Mouse (Mus musculus) limb, embryonic 11.5 days (tissue): ENCODE measurements around the gene Selenoi. TPM values are rescaled to one million over a fixed set of nuclear protein-coding genes. Genes with fewer than 3 reads are reported as not detected.

ENCODE experiments used
- ATAC-seq: fragments of 200-750 bp; cut with Nextera tagmentation; 2 replicates; pipeline ENCODE4 v1.8.0; 2017; ENCODE audit warnings: low read depth; ENCODE audit not compliant: insufficient number of reproducible peaks, low FRiP score, low TSS enrichment
- DNase-seq: peaks from one replicate; pipeline ENCODE4 v3.0.0-alpha.2; 2015; ENCODE audit warnings: low spot score
- H3K27ac ChIP-seq: fragments of 300-500 bp; sonication (generic); replicated peaks from 2 replicates; pipeline ENCODE4 v1.5.1; 2014; ENCODE audit warnings: low read depth, mild to moderate bottlenecking, low read length
- H3K27me3 ChIP-seq: fragments of 300-500 bp; sonication (generic); 2 replicates; pipeline ENCODE4 v1.6.1; 2014; ENCODE audit warnings: mild to moderate bottlenecking, low read length, mixed read lengths; ENCODE audit not compliant: control insufficient read depth, insufficient read depth
- H3K36me3 ChIP-seq: fragments of 300-500 bp; sonication (generic); 2 replicates; pipeline ENCODE4 v1.6.1; 2014; ENCODE audit warnings: mild to moderate bottlenecking, low read length, moderate library complexity, mixed read lengths; ENCODE audit not compliant: control insufficient read depth, insufficient read depth
- H3K4me1 ChIP-seq: fragments of 300-500 bp; sonication (generic); 2 replicates; pipeline ENCODE4 v1.6.1; 2014; ENCODE audit warnings: low read length, mixed read lengths; ENCODE audit not compliant: control insufficient read depth, insufficient read depth
- H3K4me2 ChIP-seq: fragments of 300-500 bp; sonication (generic); 2 replicates; pipeline ENCODE4 v1.6.1; 2014; ENCODE audit warnings: low read depth, mild to moderate bottlenecking, moderate library complexity; ENCODE audit not compliant: severe bottlenecking
- H3K4me3 ChIP-seq: fragments of 300-500 bp; sonication (generic); 2 replicates; pipeline ENCODE4 v1.5.1; 2014; ENCODE audit warnings: low read depth, low read length
- H3K9ac ChIP-seq: fragments of 300-500 bp; sonication (generic); 2 replicates; pipeline ENCODE4 v1.6.1; 2014; ENCODE audit warnings: mild to moderate bottlenecking, low read length
- H3K9me3 ChIP-seq: fragments of 300-500 bp; sonication (generic); 2 replicates; pipeline ENCODE4 v1.6.1; 2016; ENCODE audit warnings: low read length; ENCODE audit not compliant: control insufficient read depth
- WGBS: fragments of 180-500 bp; shearing (Covaris S2); extraction: QIAGEN DNeasy Blood & Tissue Kit; methylation state at CpG from one replicate; pipeline ENCODE4 v1.1.7; 2014; 5-methylcytosine and 5-hydroxymethylcytosine counted together
- polyA plus RNA-seq: library from polyadenylated mRNA; unstranded; fragments of >200 nt; fragmentation: Nextera tagmentation; extraction: Ambion mirVana; gene quantifications from 2 replicates; pipeline ENCODE4 v1.2.1, GENCODE M21; 2014

Selenoi gene
- polyA plus RNA-seq = 18.4 and 21.0 TPM in 2 replicates

DNA sequence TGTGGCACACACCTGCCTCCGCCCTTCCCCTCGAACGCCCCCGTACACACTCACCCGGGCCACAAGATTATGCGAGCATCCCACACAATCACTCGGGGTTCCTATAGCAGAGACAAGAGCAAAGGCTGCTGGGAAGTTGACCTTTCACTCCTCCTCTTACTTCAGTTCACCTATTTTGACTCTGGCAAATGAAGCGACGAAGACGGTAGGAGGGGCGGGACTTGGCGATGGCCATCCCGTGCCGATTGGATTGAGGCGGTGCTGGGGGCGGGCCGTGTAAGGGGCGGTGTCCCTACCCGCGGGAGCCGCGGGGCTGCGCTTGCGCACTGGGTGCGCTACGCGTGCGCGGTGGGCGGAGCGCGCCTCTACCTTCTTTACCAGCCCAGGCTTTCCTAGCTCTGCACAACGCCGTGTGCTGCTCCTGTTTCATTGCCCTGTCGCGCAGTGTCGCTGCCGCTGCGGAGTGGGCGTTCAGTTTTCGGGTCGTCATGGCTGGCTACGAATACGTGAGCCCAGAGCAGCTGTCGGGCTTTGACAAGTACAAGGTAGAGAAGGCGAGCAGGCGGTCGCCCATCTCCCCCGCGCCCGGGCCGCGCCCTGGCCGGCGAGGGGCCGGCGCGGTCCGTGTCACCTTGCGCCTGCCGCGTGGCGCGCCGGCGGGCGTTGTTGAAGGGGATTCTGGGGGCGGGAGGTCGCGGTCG, at the start of gene Selenoi:
Gene Selenoi, plus strand, starts transcription at position 311 of the 701 bp plus-strand sequence.
- peak; percentile 100 for ATAC-seq
- H3K4me3 ChIP-seq = peak within 1 kb of the TSS; percentile 73
- WGBS = 2% methylated on average over 71 of the region's 71 CpGs

GRCm38 (mm10) chr5:30187687-30188485, 44.5 kb upstream of the Selenoi start:
- no peak for DNase-seq
- H3K9me3 ChIP-seq = no peaks in the 10 kb centered on the region
- no peak overlapping the region for H3K4me3 ChIP-seq
- H3K4me2 ChIP-seq = no peak overlapping the region
- WGBS = 92% methylated on average over 12 of the region's 12 CpGs
- no peak for ATAC-seq
- H3K27me3 ChIP-seq = no peaks in the 10 kb centered on the region
- H3K36me3 ChIP-seq = peaks cover 3% of the 10 kb centered on the region; the same call in 1 of the 2 replicates
- H3K9ac ChIP-seq = no peak overlapping the region
- no peak overlapping the region for H3K27ac ChIP-seq
- no peaks in the 10 kb centered on the region for H3K4me1 ChIP-seq

More for the DNA sequence above, at the start of gene Selenoi:
- Histone ChIP-seq H3K4me2 (peak within 1 kb of the TSS; percentile 89), H3K36me3 (peaks cover 2% of the 10 kb centered on the region; the same call in 1 of the 2 replicates), H3K9me3 (no peaks in the 10 kb centered on the region), H3K9ac (peak within 1 kb of the TSS; percentile 81), H3K27me3 (no peaks in the 10 kb centered on the region), H3K27ac (peak within 1 kb of the TSS; percentile 72; the same call in 1 of the 2 replicates), H3K4me1 (peaks cover 9% of the 10 kb centered on the region)
- peak; percentile 96 for DNase-seq

GRCm38 (mm10) chr5:30192452-30192851, 39.9 kb upstream of the Selenoi start:
- WGBS = 76% methylated on average over 1 of the region's 1 CpGs
- Histone ChIP-seq H3K27me3 (no peaks in the 10 kb centered on the region), H3K27ac (no peak overlapping the region), H3K4me2 (no peak overlapping the region), H3K36me3 (no peaks in the 10 kb centered on the region), H3K4me3 (no peak overlapping the region), H3K9ac (no peak overlapping the region), H3K4me1 (no peaks in the 10 kb centered on the region), H3K9me3 (no peaks in the 10 kb centered on the region)
- ATAC-seq = no peak
- no peak for DNase-seq

- Histone ChIP-seq H3K27me3 (no peaks in the 10 kb centered on the region), H3K9me3 (no peaks in the 10 kb centered on the region), H3K27ac (no peak overlapping the region), H3K4me1 (no peaks in the 10 kb centered on the region), H3K4me3 (no peak overlapping the region), H3K36me3 (no peaks in the 10 kb centered on the region), H3K9ac (no peak overlapping the region), H3K4me2 (no peak overlapping the region)
- 89% methylated on average over 5 of the region's 5 CpGs for WGBS
- no peak for DNase-seq
- ATAC-seq = no peak
Observed at GRCm38 (mm10) chr5:30195340-30195739, 37.0 kb upstream of the Selenoi start.

DNA sequence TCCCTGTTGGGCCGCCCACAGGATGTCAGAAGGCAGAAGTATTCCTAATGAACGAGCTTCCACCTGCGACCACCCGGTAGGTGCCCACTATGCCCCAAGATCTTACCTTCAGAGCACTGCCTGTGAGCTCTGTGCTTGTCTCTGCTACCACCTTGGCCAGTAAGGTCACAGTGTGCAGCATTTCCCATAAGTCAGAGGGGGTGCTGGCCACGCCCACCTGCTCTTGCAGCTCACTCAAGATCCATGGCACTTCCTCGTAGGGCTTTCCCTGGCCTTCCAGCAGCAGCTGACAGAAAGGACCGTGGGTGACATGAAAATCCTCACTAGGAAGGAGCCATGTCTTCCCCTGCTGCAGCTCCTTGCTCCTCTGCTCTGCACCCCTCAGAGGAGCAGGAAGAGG, 34.1 kb upstream of the Selenoi start:
- no peak for ATAC-seq
- 77% methylated on average over 7 of the region's 7 CpGs for WGBS
- H3K27me3 ChIP-seq = no peaks in the 10 kb centered on the region

DNA sequence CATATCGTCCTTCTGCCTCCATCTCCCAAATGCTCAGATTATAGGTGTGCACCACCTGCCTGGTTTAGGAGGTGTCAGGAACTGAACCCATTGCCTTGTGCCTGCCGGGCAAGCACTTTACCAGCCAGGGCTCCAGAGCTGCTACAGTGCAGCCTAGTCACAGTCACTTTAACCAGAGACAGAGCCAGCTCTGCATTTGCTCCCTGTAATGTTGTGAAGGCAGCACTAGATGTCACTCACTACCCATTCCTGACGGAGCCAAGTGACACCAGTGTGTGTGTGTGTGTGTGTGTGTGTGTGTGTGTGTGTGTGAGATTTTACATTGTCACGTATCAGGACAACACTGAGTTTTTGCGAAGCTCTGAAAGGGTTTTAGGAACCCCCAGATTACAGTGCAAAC, 30.9 kb upstream of the Selenoi start:
- Histone ChIP-seq H3K27me3 (no peaks in the 10 kb centered on the region), H3K27ac (no peak overlapping the region), H3K9ac (no peak overlapping the region), H3K36me3 (no peaks in the 10 kb centered on the region), H3K4me2 (no peak overlapping the region), H3K4me1 (no peaks in the 10 kb centered on the region), H3K9me3 (no peaks in the 10 kb centered on the region), H3K4me3 (no peak overlapping the region)
- WGBS = 58% methylated on average over 5 of the region's 5 CpGs
- DNase-seq = no peak
- ATAC-seq = no peak

More for the DNA sequence above, 34.1 kb upstream of the Selenoi start:
- H3K4me1 ChIP-seq = no peaks in the 10 kb centered on the region
- H3K9ac ChIP-seq = no peak overlapping the region
- H3K27ac ChIP-seq = no peak overlapping the region
- no peak for DNase-seq
- H3K4me2 ChIP-seq = no peak overlapping the region
- no peaks in the 10 kb centered on the region for H3K9me3 ChIP-seq
- H3K4me3 ChIP-seq = no peak overlapping the region
- no peaks in the 10 kb centered on the region for H3K36me3 ChIP-seq

GRCm38 (mm10) chr5:30202221-30202620, 30.2 kb upstream of the Selenoi start:
- Histone ChIP-seq H3K36me3 (no peaks in the 10 kb centered on the region), H3K27ac (no peak overlapping the region), H3K9me3 (no peaks in the 10 kb centered on the region), H3K9ac (no peak overlapping the region), H3K4me1 (no peaks in the 10 kb centered on the region), H3K27me3 (no peaks in the 10 kb centered on the region), H3K4me3 (no peak overlapping the region), H3K4me2 (no peak overlapping the region)
- DNase-seq (no peak), ATAC-seq (no peak)
- WGBS = 88% methylated on average over 7 of the region's 7 CpGs

- no peak overlapping the region for H3K4me2 ChIP-seq
- H3K27ac ChIP-seq = no peak overlapping the region
- no peak overlapping the region for H3K9ac ChIP-seq
- H3K9me3 ChIP-seq = no peaks in the 10 kb centered on the region
- no peaks in the 10 kb centered on the region for H3K36me3 ChIP-seq
- ATAC-seq (no peak), DNase-seq (no peak)
- no peak overlapping the region for H3K4me3 ChIP-seq
- H3K4me1 ChIP-seq = no peaks in the 10 kb centered on the region
- WGBS = 77% methylated on average over 10 of the region's 10 CpGs
- no peaks in the 10 kb centered on the region for H3K27me3 ChIP-seq
Observed at GRCm38 (mm10) chr5:30203216-30203885, 29.0 kb upstream of the Selenoi start.
